Mouse (Mus musculus): Measurements from ENCODE around the gene Spic.
"Not testable (repeated sequence)": the region's sequence is repeated elsewhere in the genome, so short reads cannot be mapped to it uniquely, and the experiment has no call there.

Spic gene

GRCm38 (mm10) chr10:88684925-88685324 is at the start of gene Spic:
Gene Spic, minus strand, starts transcription at chr10:88685015.
- DNase-seq (ENCODE audit: low spot score), result no peak

- peak; percentile 6 for DNase-seq (ENCODE audit: low spot score)
These were observed 47.5 kb upstream of the Spic start for GRCm38 (mm10) chr10:88732309-88732622.

- peak; percentile 19 for DNase-seq (ENCODE audit: low spot score)
These were observed 46.9 kb upstream of the Spic start for GRCm38 (mm10) chr10:88731496-88732308.

GRCm38 (mm10) chr10:88730571-88731495 is 46.0 kb upstream of the Spic start, which contains the start of gene Arl1:
Gene Arl1, plus strand, starts transcription at chr10:88730858.
- DNase-seq (ENCODE audit: low spot score), result peak; percentile 92

GRCm38 (mm10) chr10:88728166-88728565 is 43.4 kb upstream of the Spic start:
- DNase-seq (ENCODE audit: low spot score), result no peak

GRCm38 (mm10) chr10:88727128-88727527 is 42.3 kb upstream of the Spic start:
- peak; percentile 62 for DNase-seq (ENCODE audit: low spot score)

- peak; percentile 58 for DNase-seq (ENCODE audit: low spot score)
These were observed 40.5 kb upstream of the Spic start for GRCm38 (mm10) chr10:88725343-88725742.

GRCm38 (mm10) chr10:88719618-88720017 is 34.8 kb upstream of the Spic start:
- no peak for DNase-seq (ENCODE audit: low spot score)

- no peak for DNase-seq (ENCODE audit: low spot score)
These were observed 32.9 kb upstream of the Spic start for GRCm38 (mm10) chr10:88717756-88718025.

- DNase-seq (ENCODE audit: low spot score), result no peak
These were observed 32.4 kb upstream of the Spic start for GRCm38 (mm10) chr10:88716986-88717755.

GRCm38 (mm10) chr10:88715621-88716020 is 30.8 kb upstream of the Spic start:
- DNase-seq (ENCODE audit: low spot score), result no peak

GRCm38 (mm10) chr10:88714744-88715143 is 29.9 kb upstream of the Spic start:
- no peak for DNase-seq (ENCODE audit: low spot score)

- DNase-seq (ENCODE audit: low spot score), result no peak
These were observed 27.5 kb upstream of the Spic start for GRCm38 (mm10) chr10:88712359-88712758.

- peak; percentile 49 for DNase-seq (ENCODE audit: low spot score)
These were observed 24.1 kb upstream of the Spic start for GRCm38 (mm10) chr10:88708671-88709523.

GRCm38 (mm10) chr10:88700938-88701337 is 16.1 kb upstream of the Spic start:
- no peak for DNase-seq (ENCODE audit: low spot score)

- no peak for DNase-seq (ENCODE audit: low spot score)
These were observed 1.8 kb downstream of the Spic start for GRCm38 (mm10) chr10:88682904-88683563.

GRCm38 (mm10) chr10:88672825-88673224 is 12.0 kb downstream of the Spic start:
- DNase-seq (ENCODE audit: low spot score), result no peak

GRCm38 (mm10) chr10:88672123-88672522 is 12.7 kb downstream of the Spic start:
- no peak for DNase-seq (ENCODE audit: low spot score)

GRCm38 (mm10) chr10:88669719-88670118 is 15.1 kb downstream of the Spic start:
- no peak for DNase-seq (ENCODE audit: low spot score)

GRCm38 (mm10) chr10:88663856-88664255 is 21.0 kb downstream of the Spic start:
- not testable (repeated sequence) for DNase-seq (ENCODE audit: low spot score)

GRCm38 (mm10) chr10:88658918-88659317 is 25.9 kb downstream of the Spic start:
- DNase-seq (ENCODE audit: low spot score), result no peak

Measured in embryo, embryonic 10.5 days (tissue).